Mouse (Mus musculus) lung, postnatal 0 days (tissue): ENCODE measurements at regions not wholly inside any gene's neighbourhood (a gene's known extent, or its start where the extent isn't known, plus 50 kb on each side); places are given as distances from the start of the nearest gene placed in this dataset.

Experiments
- ATAC-seq: fragments of 200-750 bp; cut with Nextera tagmentation; 2 replicates; pipeline ENCODE4 v1.8.0; 2017; ENCODE audit warnings: moderate library complexity
- DNase-seq: peaks from one replicate; pipeline ENCODE4 v3.0.0-alpha.2; 2016; ENCODE audit warnings: low spot score
- H3K27ac ChIP-seq: fragments of 300-500 bp; sonication (generic); 2 replicates; pipeline ENCODE4 v1.5.1; 2014; ENCODE audit warnings: antibody characterized with exemption, mild to moderate bottlenecking, low read length, mixed read lengths
- H3K27me3 ChIP-seq: fragments of 300-500 bp; sonication (generic); replicated peaks from 2 replicates; pipeline ENCODE4 v1.6.1; 2014; ENCODE audit warnings: low read length, mixed read lengths; ENCODE audit not compliant: insufficient read depth
- H3K36me3 ChIP-seq: fragments of 300-500 bp; sonication (generic); 2 replicates; pipeline ENCODE4 v1.6.1; 2014; ENCODE audit warnings: low read length, mixed read lengths; ENCODE audit not compliant: insufficient read depth
- H3K4me1 ChIP-seq: fragments of 300-500 bp; sonication (generic); 2 replicates; pipeline ENCODE4 v1.6.1; 2014; ENCODE audit warnings: antibody characterized with exemption, low read depth, low read length, mixed read lengths; ENCODE audit not compliant: insufficient read depth
- H3K4me2 ChIP-seq: fragments of 300-500 bp; sonication (generic); replicated peaks from 2 replicates; pipeline ENCODE4 v1.6.1; 2014; ENCODE audit warnings: low read depth, mild to moderate bottlenecking, low read length, moderate library complexity, mixed read lengths
- H3K4me3 ChIP-seq: fragments of 300-500 bp; sonication (generic); 2 replicates; pipeline ENCODE4 v1.5.1; 2014; ENCODE audit warnings: low read depth, low read length
- H3K9ac ChIP-seq: fragments of 300-500 bp; sonication (generic); replicated peaks from 2 replicates; pipeline ENCODE4 v1.6.1; 2014; ENCODE audit warnings: low read depth, mild to moderate bottlenecking
- H3K9me3 ChIP-seq: fragments of 300-500 bp; sonication (generic); 2 replicates; pipeline ENCODE4 v1.6.1; 2016; ENCODE audit warnings: low read length, mixed read lengths
- CTCF ChIP-seq: IDR thresholded peaks from 2 replicates; pipeline ENCODE4 v1.5.1; 2016; ENCODE audit warnings: antibody characterized with exemption, mild to moderate bottlenecking
- EP300 ChIP-seq: IDR thresholded peaks from 2 replicates; pipeline ENCODE4 v1.6.1; 2016; ENCODE audit warnings: antibody characterized with exemption, mild to moderate bottlenecking, control low read depth
- WGBS: fragments of 180-500 bp; shearing (Covaris S2); extraction: QIAGEN DNeasy Blood & Tissue Kit; methylation state at CpG from one replicate; pipeline ENCODE4 v1.1.7; 2014; 5-methylcytosine and 5-hydroxymethylcytosine counted together

DNA sequence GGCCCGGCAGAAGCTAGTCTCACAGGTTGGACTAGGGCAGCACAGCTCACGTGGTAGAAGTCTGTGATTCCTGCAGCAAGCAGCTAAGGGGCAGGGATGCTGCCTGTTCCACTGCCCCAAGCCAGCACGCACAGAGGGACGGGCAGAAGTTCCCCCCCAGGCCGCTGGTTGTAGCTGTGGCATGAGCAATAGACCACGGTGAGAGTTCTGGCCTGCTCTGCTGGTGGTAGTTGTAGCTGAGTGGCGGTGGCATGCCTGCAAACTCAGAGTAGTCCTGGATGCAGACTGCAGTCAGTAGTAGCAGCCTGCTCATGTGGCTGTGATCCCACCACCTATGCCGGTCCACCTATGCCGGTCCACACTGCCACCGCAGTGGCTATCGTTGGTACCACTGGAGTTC lies 71.5 kb upstream of the Rpl39l start:
- Histone ChIP-seq H3K36me3 (no peaks in the 10 kb centered on the region), H3K4me3 (no peak overlapping the region), H3K27me3 (no peaks in the 10 kb centered on the region), H3K27ac (no peak overlapping the region), H3K9me3 (no peaks in the 10 kb centered on the region), H3K9ac (no peak overlapping the region), H3K4me2 (no peak overlapping the region), H3K4me1 (no peaks in the 10 kb centered on the region)
- ATAC-seq = no peak
- DNase-seq = no peak
- TF ChIP-seq EP300 (no peak), CTCF (no peak)
- WGBS = 86% methylated on average over 11 of the region's 11 CpGs

GRCm38 (mm10) chr16:10088461-10089353 lies 81.3 kb upstream of the Rpl39l start:
- Histone ChIP-seq H3K27ac (no peak overlapping the region), H3K4me1 (no peaks in the 10 kb centered on the region), H3K27me3 (no peaks in the 10 kb centered on the region), H3K4me2 (no peak overlapping the region), H3K4me3 (no peak overlapping the region), H3K9me3 (no peaks in the 10 kb centered on the region), H3K9ac (no peak overlapping the region), H3K36me3 (no peaks in the 10 kb centered on the region)
- ATAC-seq (no peak), DNase-seq (peak; percentile 66)
- 59% methylated on average over 18 of the region's 18 CpGs for WGBS
- TF ChIP-seq CTCF (peak; percentile 72), EP300 (no peak)

DNA sequence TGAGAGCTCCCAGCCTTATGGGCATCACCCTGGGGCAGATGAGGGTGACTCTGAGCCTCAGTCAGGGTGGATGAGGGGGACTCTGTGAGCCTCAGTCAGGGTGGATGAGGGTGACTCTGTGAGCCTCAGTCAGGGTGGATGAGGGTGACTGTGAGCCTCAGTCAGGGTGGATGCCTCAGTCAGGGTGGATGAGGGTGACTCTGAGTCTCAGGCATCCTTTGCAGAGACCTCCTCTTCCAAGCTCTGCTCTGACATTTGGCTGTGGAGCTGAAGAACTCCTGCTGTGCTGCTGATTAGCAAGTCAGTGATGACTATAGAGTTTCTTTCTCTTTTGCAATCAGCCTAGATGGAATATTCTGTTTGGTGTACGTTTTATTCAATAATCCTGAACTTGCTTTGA lies 83.7 kb upstream of the Rpl39l start:
- 20% methylated on average over 1 of the region's 1 CpGs for WGBS
- TF ChIP-seq CTCF (no peak), EP300 (no peak)
- Histone ChIP-seq H3K4me1 (no peaks in the 10 kb centered on the region), H3K9ac (no peak overlapping the region), H3K9me3 (no peaks in the 10 kb centered on the region), H3K4me3 (no peak overlapping the region), H3K27me3 (no peaks in the 10 kb centered on the region), H3K36me3 (no peaks in the 10 kb centered on the region), H3K27ac (no peak overlapping the region), H3K4me2 (no peak overlapping the region)
- ATAC-seq = no peak
- no peak for DNase-seq

DNA sequence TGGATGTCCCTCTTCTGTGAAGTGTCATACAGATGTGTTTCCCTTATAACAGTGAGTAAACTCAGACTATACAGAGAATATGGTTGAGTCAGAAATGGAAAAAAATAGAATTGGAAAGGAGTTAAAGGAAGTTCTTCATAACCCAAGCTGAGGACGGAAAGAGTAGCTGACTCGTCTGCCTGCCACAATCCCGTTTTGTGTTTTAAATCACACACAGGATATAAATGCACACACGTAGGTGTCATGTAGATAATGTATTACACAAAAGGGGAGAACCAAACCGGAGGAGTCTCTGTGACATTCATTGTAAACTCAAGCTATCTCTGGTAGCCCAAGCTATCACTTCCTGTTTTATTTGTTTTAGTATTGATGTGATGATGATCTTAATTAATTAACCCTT lies 84.6 kb upstream of the Rpl39l start:
- Histone ChIP-seq H3K4me2 (no peak overlapping the region), H3K27me3 (no peaks in the 10 kb centered on the region), H3K36me3 (no peaks in the 10 kb centered on the region), H3K9ac (no peak overlapping the region), H3K4me3 (no peak overlapping the region), H3K4me1 (no peaks in the 10 kb centered on the region), H3K9me3 (no peaks in the 10 kb centered on the region), H3K27ac (no peak overlapping the region)
- DNase-seq (no peak), ATAC-seq (no peak)
- WGBS = 38% methylated on average over 5 of the region's 5 CpGs
- TF ChIP-seq EP300 = no peak
- no peak for TF ChIP-seq CTCF

DNA sequence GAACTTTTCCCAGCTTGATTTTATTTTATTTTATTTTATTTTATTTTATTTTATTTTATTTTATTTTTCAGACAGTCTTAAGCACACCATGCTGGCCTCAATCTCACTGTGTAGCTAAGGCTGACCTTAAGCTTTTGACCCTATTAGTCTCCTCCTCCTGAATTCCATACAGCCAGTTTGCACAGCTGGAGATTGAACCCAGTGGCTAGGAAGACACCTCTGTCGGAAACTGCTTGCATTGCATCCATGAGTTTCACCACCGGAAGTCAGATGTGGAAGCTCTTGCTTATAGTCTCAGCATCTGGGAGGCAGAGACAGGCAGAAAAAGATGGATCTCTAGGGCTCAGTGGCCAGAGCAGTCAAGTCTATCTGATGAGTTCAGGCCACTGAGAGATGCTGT lies 86.4 kb upstream of the Grin2a start:
- Histone ChIP-seq H3K36me3 (no peaks in the 10 kb centered on the region), H3K27me3 (no peaks in the 10 kb centered on the region), H3K27ac (no peak overlapping the region), H3K9me3 (no peaks in the 10 kb centered on the region), H3K4me1 (no peaks in the 10 kb centered on the region), H3K4me3 (no peak overlapping the region), H3K9ac (no peak overlapping the region), H3K4me2 (no peak overlapping the region)
- 21% methylated on average over 2 of the region's 2 CpGs for WGBS
- DNase-seq (no peak), ATAC-seq (no peak)
- TF ChIP-seq EP300 = no peak
- no peak for TF ChIP-seq CTCF

DNA sequence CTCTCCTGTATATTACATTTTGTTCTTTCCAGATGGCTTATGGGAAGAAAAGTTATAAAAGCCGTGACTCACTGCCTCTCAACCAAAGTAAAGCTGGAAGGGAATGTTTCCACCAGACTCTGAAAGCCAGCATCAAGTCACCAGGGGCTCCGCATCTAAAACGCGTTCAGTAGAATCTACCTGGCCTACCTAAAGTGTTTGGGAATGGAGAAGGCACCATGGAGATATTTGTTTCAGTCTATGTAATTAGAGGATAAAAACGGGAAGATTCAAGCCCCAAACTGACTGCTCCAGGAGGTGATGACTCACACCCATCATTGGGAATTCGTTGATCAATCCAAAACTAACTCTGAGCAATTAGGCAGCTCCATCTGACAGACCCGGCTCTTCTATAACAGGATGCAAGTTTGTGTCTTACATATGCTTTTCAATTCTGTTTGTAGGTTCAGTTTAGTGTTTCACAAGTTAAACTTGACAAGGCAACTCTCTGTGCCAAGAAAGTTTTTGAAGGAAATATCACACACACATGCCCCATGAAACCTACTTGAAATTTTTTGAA lies 84.8 kb upstream of the Grin2a start:
- H3K27ac ChIP-seq = no peak overlapping the region
- no peak overlapping the region for H3K9ac ChIP-seq
- no peaks in the 10 kb centered on the region for H3K4me1 ChIP-seq
- H3K9me3 ChIP-seq = no peaks in the 10 kb centered on the region
- H3K4me2 ChIP-seq = no peak overlapping the region
- TF ChIP-seq CTCF (no peak), EP300 (no peak)
- H3K27me3 ChIP-seq = no peaks in the 10 kb centered on the region
- no peak overlapping the region for H3K4me3 ChIP-seq
- WGBS = 79% methylated on average over 7 of the region's 7 CpGs
- no peaks in the 10 kb centered on the region for H3K36me3 ChIP-seq
- no peak for DNase-seq
- ATAC-seq = no peak
